Mouse (Mus musculus) hindbrain, embryonic 16.5 days (tissue): ENCODE measurements around the gene Col24a1. TPM values are rescaled to one million over a fixed set of nuclear protein-coding genes. Genes with fewer than 3 reads are reported as not detected.

Experiments used
- ATAC-seq: fragments of 200-750 bp; cut with Nextera tagmentation; 2 replicates; pipeline ENCODE4 v1.8.0; 2017; ENCODE audit warnings: moderate TSS enrichment, moderate library complexity
- H3K27ac ChIP-seq: fragments of 300-500 bp; sonication (generic); 2 replicates; pipeline ENCODE4 v1.5.1; 2014; ENCODE audit warnings: low read depth, mild to moderate bottlenecking, control low read depth, low read length, moderate library complexity
- H3K27me3 ChIP-seq: fragments of 300-500 bp; sonication (generic); replicated peaks from 2 replicates; pipeline ENCODE4 v1.6.1; 2014; ENCODE audit warnings: low read length; ENCODE audit not compliant: control insufficient read depth, insufficient read depth
- H3K36me3 ChIP-seq: fragments of 300-500 bp; sonication (generic); 2 replicates; pipeline ENCODE4 v1.6.1; 2014; ENCODE audit warnings: mild to moderate bottlenecking, low read length, moderate library complexity, mixed read lengths; ENCODE audit not compliant: control insufficient read depth, insufficient read depth
- H3K4me1 ChIP-seq: fragments of 300-500 bp; sonication (generic); 2 replicates; pipeline ENCODE4 v1.6.1; 2014; ENCODE audit warnings: low read depth, low read length; ENCODE audit not compliant: control insufficient read depth, insufficient read depth
- H3K4me2 ChIP-seq: fragments of 300-500 bp; sonication (generic); 2 replicates; pipeline ENCODE4 v1.6.1; 2014; ENCODE audit warnings: mild to moderate bottlenecking, low read length, control low read depth, moderate library complexity
- H3K4me3 ChIP-seq: fragments of 300-500 bp; sonication (generic); 2 replicates; pipeline ENCODE4 v1.5.1; 2014; ENCODE audit warnings: mild to moderate bottlenecking, low read length, control low read depth, moderate library complexity
- H3K9ac ChIP-seq: fragments of 300-500 bp; sonication (generic); 2 replicates; pipeline ENCODE4 v1.6.1; 2014; ENCODE audit warnings: low read depth, mild to moderate bottlenecking, control low read depth, low read length, moderate library complexity
- H3K9me3 ChIP-seq: fragments of 300-500 bp; sonication (generic); 2 replicates; pipeline ENCODE4 v1.6.1; 2014; ENCODE audit warnings: mild to moderate bottlenecking, low read length, moderate library complexity; ENCODE audit not compliant: control insufficient read depth
- WGBS: fragments of 180-500 bp; shearing (Covaris S2); extraction: QIAGEN DNeasy Blood & Tissue Kit; methylation state at CpG from one replicate; pipeline ENCODE4 v1.1.7; 2014; 5-methylcytosine and 5-hydroxymethylcytosine counted together
- polyA plus RNA-seq: library from polyadenylated mRNA; unstranded; fragments of >200 nt; fragmentation: Nextera tagmentation; extraction: Ambion mirVana; gene quantifications from 2 replicates; pipeline ENCODE4 v1.2.1, GENCODE M21; 2015

Col24a1 gene
- polyA plus RNA-seq, 1 experiment from 2014 or later = 1.1 TPM

- H3K4me3 ChIP-seq = no peak overlapping the region
- no peak overlapping the region for H3K27ac ChIP-seq
- no peaks in the 10 kb centered on the region for H3K36me3 ChIP-seq
- no peaks in the 10 kb centered on the region for H3K27me3 ChIP-seq
- H3K4me1 ChIP-seq = no peaks in the 10 kb centered on the region
- no peak overlapping the region for H3K9ac ChIP-seq
- 83% methylated on average over 4 of the region's 4 CpGs for WGBS
- no peak for ATAC-seq
- H3K4me2 ChIP-seq = no peak overlapping the region
- no peaks in the 10 kb centered on the region for H3K9me3 ChIP-seq
Observed at GRCm38 (mm10) chr3:145471094-145471493, 178.8 kb downstream of the Col24a1 start.

GRCm38 (mm10) chr3:145474163-145474562, 181.9 kb downstream of the Col24a1 start:
- Histone ChIP-seq H3K4me1 (no peaks in the 10 kb centered on the region), H3K9me3 (no peaks in the 10 kb centered on the region), H3K27me3 (no peaks in the 10 kb centered on the region), H3K27ac (no peak overlapping the region), H3K9ac (no peak overlapping the region), H3K4me2 (no peak overlapping the region), H3K36me3 (no peaks in the 10 kb centered on the region), H3K4me3 (no peak overlapping the region)
- no peak for ATAC-seq
- WGBS = 67% methylated on average over 7 of the region's 7 CpGs

- Histone ChIP-seq H3K36me3 (no peaks in the 10 kb centered on the region), H3K27ac (no peak overlapping the region), H3K27me3 (no peaks in the 10 kb centered on the region), H3K9me3 (no peaks in the 10 kb centered on the region), H3K4me2 (no peak overlapping the region), H3K4me3 (no peak overlapping the region), H3K4me1 (no peaks in the 10 kb centered on the region), H3K9ac (no peak overlapping the region)
- ATAC-seq = no peak
- WGBS = 88% methylated on average over 3 of the region's 3 CpGs
Observed at GRCm38 (mm10) chr3:145476634-145477033, 184.4 kb downstream of the Col24a1 start.

GRCm38 (mm10) chr3:145477074-145477473, 184.8 kb downstream of the Col24a1 start:
- Histone ChIP-seq H3K4me2 (no peak overlapping the region), H3K27ac (no peak overlapping the region), H3K4me1 (no peaks in the 10 kb centered on the region), H3K4me3 (no peak overlapping the region), H3K27me3 (no peaks in the 10 kb centered on the region), H3K36me3 (no peaks in the 10 kb centered on the region), H3K9me3 (no peaks in the 10 kb centered on the region), H3K9ac (no peak overlapping the region)
- 78% methylated on average over 11 of the region's 11 CpGs for WGBS
- ATAC-seq = no peak

GRCm38 (mm10) chr3:145478446-145478845, 186.2 kb downstream of the Col24a1 start:
- H3K4me3 ChIP-seq = no peak overlapping the region
- WGBS = 60% methylated on average over 5 of the region's 5 CpGs
- no peak overlapping the region for H3K9ac ChIP-seq
- no peaks in the 10 kb centered on the region for H3K4me1 ChIP-seq
- H3K36me3 ChIP-seq = no peaks in the 10 kb centered on the region
- H3K27ac ChIP-seq = no peak overlapping the region
- ATAC-seq = no peak
- H3K27me3 ChIP-seq = no peaks in the 10 kb centered on the region
- H3K4me2 ChIP-seq = no peak overlapping the region
- no peaks in the 10 kb centered on the region for H3K9me3 ChIP-seq

- WGBS = 81% methylated on average over 1 of the region's 1 CpGs
- Histone ChIP-seq H3K4me2 (no peak overlapping the region), H3K36me3 (no peaks in the 10 kb centered on the region), H3K4me1 (no peaks in the 10 kb centered on the region), H3K27me3 (no peaks in the 10 kb centered on the region), H3K4me3 (no peak overlapping the region), H3K9ac (no peak overlapping the region), H3K27ac (no peak overlapping the region), H3K9me3 (no peaks in the 10 kb centered on the region)
- no peak for ATAC-seq
Observed at GRCm38 (mm10) chr3:145490279-145490678, 198.0 kb downstream of the Col24a1 start.

GRCm38 (mm10) chr3:145491326-145491725, 199.1 kb downstream of the Col24a1 start:
- no peak for ATAC-seq
- Histone ChIP-seq H3K4me3 (no peak overlapping the region), H3K27ac (no peak overlapping the region), H3K36me3 (no peaks in the 10 kb centered on the region), H3K4me1 (no peaks in the 10 kb centered on the region), H3K9ac (no peak overlapping the region), H3K4me2 (no peak overlapping the region), H3K27me3 (no peaks in the 10 kb centered on the region), H3K9me3 (no peaks in the 10 kb centered on the region)
- 79% methylated on average over 3 of the region's 3 CpGs for WGBS

GRCm38 (mm10) chr3:145498127-145498526, 205.9 kb downstream of the Col24a1 start:
- 70% methylated on average over 3 of the region's 3 CpGs for WGBS
- no peak overlapping the region for H3K27ac ChIP-seq
- ATAC-seq = no peak

GRCm38 (mm10) chr3:145498893-145499292, 206.6 kb downstream of the Col24a1 start:
- Histone ChIP-seq H3K36me3 (no peaks in the 10 kb centered on the region), H3K4me1 (no peaks in the 10 kb centered on the region), H3K9me3 (no peaks in the 10 kb centered on the region), H3K27me3 (no peaks in the 10 kb centered on the region), H3K27ac (no peak overlapping the region), H3K4me3 (no peak overlapping the region), H3K9ac (no peak overlapping the region), H3K4me2 (no peak overlapping the region)
- 94% methylated on average over 6 of the region's 6 CpGs for WGBS
- ATAC-seq = no peak

More at GRCm38 (mm10) chr3:145498127-145498526, 205.9 kb downstream of the Col24a1 start:
- H3K4me1 ChIP-seq = no peaks in the 10 kb centered on the region
- H3K9ac ChIP-seq = no peak overlapping the region
- no peaks in the 10 kb centered on the region for H3K9me3 ChIP-seq
- H3K4me2 ChIP-seq = no peak overlapping the region
- H3K27me3 ChIP-seq = no peaks in the 10 kb centered on the region
- H3K36me3 ChIP-seq = no peaks in the 10 kb centered on the region
- H3K4me3 ChIP-seq = no peak overlapping the region

- H3K9ac ChIP-seq = no peak overlapping the region
- H3K4me2 ChIP-seq = no peak overlapping the region
- H3K9me3 ChIP-seq = no peaks in the 10 kb centered on the region
- H3K27me3 ChIP-seq = no peaks in the 10 kb centered on the region
- H3K27ac ChIP-seq = no peak overlapping the region
- no peak overlapping the region for H3K4me3 ChIP-seq
- no peaks in the 10 kb centered on the region for H3K4me1 ChIP-seq
- no peaks in the 10 kb centered on the region for H3K36me3 ChIP-seq
- ATAC-seq = no peak
- 77% methylated on average over 2 of the region's 2 CpGs for WGBS
Observed at GRCm38 (mm10) chr3:145504830-145505229, 212.6 kb downstream of the Col24a1 start.
